Mouse (Mus musculus): ENCODE measurements around the gene Gm5286. TPM values are rescaled to one million over a fixed set of nuclear protein-coding genes. Genes with fewer than 3 reads are reported as not detected.
"Not testable (repeated sequence)": the region's sequence is repeated elsewhere in the genome, so short reads cannot be mapped to it uniquely, and the experiment has no call there.

Gene Gm5286
- not detected for total RNA-seq (2021)

DNA sequence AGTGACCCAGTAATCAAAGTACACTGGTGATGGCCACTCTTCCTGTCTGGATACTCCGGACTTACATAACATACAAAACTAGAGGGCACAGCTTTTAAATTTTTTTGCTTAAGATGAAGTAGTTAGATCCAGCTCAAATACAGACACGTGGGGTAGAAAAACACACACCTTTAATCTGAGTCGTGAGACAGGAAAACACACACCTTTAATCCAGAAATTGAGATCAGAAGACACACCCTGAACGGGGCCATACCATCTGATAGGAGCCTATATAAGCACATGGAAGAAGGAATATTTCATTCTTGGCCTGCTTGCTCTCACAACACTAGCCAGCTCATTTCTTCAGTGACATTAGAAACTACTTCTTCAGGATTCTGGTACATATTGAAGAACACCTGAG lies at the start of gene Gm5286:
Gm5286 (plus strand) TSS at position 301 of the 400 bp plus-strand sequence.
- not testable (repeated sequence) for DNase-seq

DNA sequence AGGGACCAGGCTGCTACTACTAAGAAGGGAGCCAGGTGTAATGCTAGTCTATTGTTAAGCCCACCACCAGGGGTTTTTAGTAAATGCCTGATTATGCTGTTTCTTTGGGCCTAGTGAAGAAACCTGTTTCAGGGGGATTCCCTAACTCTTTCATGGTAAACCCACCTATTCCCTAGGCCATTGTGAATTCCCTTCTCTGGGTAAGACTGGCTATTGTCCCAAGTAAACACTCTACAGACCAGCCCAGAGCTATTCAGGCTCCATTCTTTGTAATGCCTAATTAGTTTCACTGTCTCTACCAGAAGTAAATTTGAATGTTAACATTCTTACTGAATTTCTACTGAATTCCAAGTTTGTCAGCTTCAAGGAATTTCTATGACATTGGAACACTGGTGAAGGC lies 29.2 kb upstream of the Gm5286 start:
- DNase-seq = not testable (repeated sequence)

DNA sequence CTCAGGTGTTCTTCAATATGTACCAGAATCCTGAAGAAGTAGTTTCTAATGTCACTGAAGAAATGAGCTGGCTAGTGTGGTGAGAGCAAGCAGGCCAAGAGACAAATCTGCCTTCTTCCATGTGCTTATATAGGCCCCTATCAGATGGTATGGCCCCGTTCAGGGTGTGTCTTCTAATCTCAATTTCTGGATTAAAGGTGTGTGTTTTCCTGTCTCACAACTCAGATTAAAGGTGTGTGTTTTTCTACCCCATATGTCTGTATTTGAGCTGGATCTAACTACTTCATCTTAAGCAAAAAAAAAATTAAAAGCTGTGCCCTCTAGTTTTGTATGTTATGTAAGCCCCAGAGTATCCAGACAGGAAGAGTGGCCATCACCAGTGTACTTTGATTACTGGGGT lies 18.4 kb upstream of the Gm5286 start, which contains the start of gene Gm10696:
Gm10696 (minus strand) TSS at position 101 of the 400 bp plus-strand sequence.
- not testable (repeated sequence) for DNase-seq

Other genes starting within 250 kb of the Gm5286 start
- gene Tdpoz5, start 235.4 kb upstream of the Gm5286 start, total RNA-seq (2021) = not detected
- not detected for gene Gm9125, start 141.8 kb upstream of the Gm5286 start, total RNA-seq (2021)
- not detected for gene Gm10697, start 124.1 kb upstream of the Gm5286 start, total RNA-seq (2021)
- gene Gm10696, start 18.5 kb upstream of the Gm5286 start, total RNA-seq (2021) = not detected
- not detected for gene Gm4778, start 67.3 kb downstream of the Gm5286 start, total RNA-seq (2021)
- 10 to 100 TPM; 12.7 to 13.5 TPM for gene Them4, start 113.4 kb downstream of the Gm5286 start, total RNA-seq (2021)
- gene Them5, start 145.4 kb downstream of the Gm5286 start, total RNA-seq (2021) = not detected
- gene C2cd4d, start 165.7 kb downstream of the Gm5286 start, total RNA-seq (2021) = not detected
- 10 to 100 TPM; 17.7 to 18.1 TPM for gene Rorc, start 176.1 kb downstream of the Gm5286 start, total RNA-seq (2021)
- under 1 TPM in 1 of 2 experiments, not detected in 1; 0.11 TPM for gene Lingo4, start 201.8 kb downstream of the Gm5286 start, total RNA-seq (2021)
- 1 to 10 TPM; 5.8 to 7.2 TPM for gene Tdrkh, start 216.6 kb downstream of the Gm5286 start, total RNA-seq (2021)
- 10 to 100 TPM; 60.8 to 62.6 TPM for gene Mrpl9, start 246.6 kb downstream of the Gm5286 start, total RNA-seq (2021)
- not detected for gene Oaz3, start 247.2 kb downstream of the Gm5286 start, total RNA-seq (2021)

Measured in heart, postnatal 4 days (tissue).